Mouse (Mus musculus) ES-Bruce4 (cell line): ENCODE results near the gene Cgnl1.

Source experiments
- CTCF ChIP-seq: IDR thresholded peaks from one replicate; pipeline ENCODE4 v1.8.1; 2011; ENCODE audit warnings: low read depth, low read length
- POLR2A ChIP-seq: IDR thresholded peaks from one replicate; pipeline ENCODE4 v1.8.1; 2011; ENCODE audit warnings: low read length; ENCODE audit not compliant: insufficient read depth

DNA sequence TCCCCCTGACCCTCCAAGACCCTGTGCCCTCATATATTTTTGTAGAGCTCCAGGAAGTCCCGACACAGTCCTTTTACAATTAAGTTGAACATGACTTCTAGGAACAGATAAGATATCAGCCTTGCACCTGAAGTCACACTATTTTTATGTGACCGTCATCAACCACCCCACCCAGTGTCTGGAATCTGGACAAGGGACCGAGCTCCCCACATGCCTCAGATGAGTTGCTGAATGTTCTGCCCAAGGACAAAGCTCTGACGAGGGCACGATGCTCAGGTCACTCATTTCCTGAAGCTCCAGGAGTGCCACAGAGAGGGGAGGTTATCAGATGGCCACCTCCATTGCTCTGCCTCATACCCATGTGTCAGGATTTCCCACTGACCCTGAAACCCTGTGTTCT lies 100.7 kb downstream of the Cgnl1 start:
- TF ChIP-seq POLR2A (no peak), CTCF (no peak)
